Mouse (Mus musculus) heart, embryonic 13.5 days (tissue): ENCODE measurements around the gene Tfap4. TPM values are rescaled to one million over a fixed set of nuclear protein-coding genes. Genes with fewer than 3 reads are reported as not detected.
A peak's percentile ranks its signal among the peaks of the same experiment; 100 is the strongest.

Experiments
- ATAC-seq: fragments of 200-750 bp; cut with Nextera tagmentation; 2 replicates; pipeline ENCODE4 v1.8.0; 2017; ENCODE audit warnings: moderate TSS enrichment; ENCODE audit not compliant: insufficient number of reproducible peaks, low FRiP score, low TSS enrichment; ENCODE audit errors: extremely low read depth
- H3K27ac ChIP-seq: fragments of 300-500 bp; sonication (generic); replicated peaks from 2 replicates; pipeline ENCODE4 v1.5.1; 2015; ENCODE audit warnings: moderate library complexity, mild to moderate bottlenecking, inconsistent platforms
- H3K27me3 ChIP-seq: fragments of 300-500 bp; sonication (generic); replicated peaks from 2 replicates; pipeline ENCODE4 v1.6.1; 2015; ENCODE audit warnings: mild to moderate bottlenecking, inconsistent platforms
- H3K36me3 ChIP-seq: fragments of 300-500 bp; sonication (generic); 2 replicates; pipeline ENCODE4 v1.6.1; 2015; ENCODE audit warnings: mild to moderate bottlenecking, inconsistent platforms
- H3K4me1 ChIP-seq: fragments of 300-500 bp; sonication (generic); 2 replicates; pipeline ENCODE4 v1.6.1; 2015; ENCODE audit warnings: inconsistent platforms
- H3K4me2 ChIP-seq: fragments of 300-500 bp; sonication (generic); 2 replicates; pipeline ENCODE4 v1.6.1; 2015; ENCODE audit warnings: inconsistent platforms, mild to moderate bottlenecking, moderate library complexity
- H3K4me3 ChIP-seq: fragments of 300-500 bp; sonication (generic); 2 replicates; pipeline ENCODE4 v1.5.1; 2015; ENCODE audit warnings: moderate library complexity, mild to moderate bottlenecking, inconsistent platforms
- H3K9ac ChIP-seq: fragments of 300-500 bp; sonication (generic); 2 replicates; pipeline ENCODE4 v1.6.1; 2015; ENCODE audit warnings: inconsistent platforms, mild to moderate bottlenecking, moderate library complexity
- H3K9me3 ChIP-seq: fragments of 300-500 bp; sonication (generic); 2 replicates; pipeline ENCODE4 v1.6.1; 2016; ENCODE audit warnings: inconsistent platforms
- WGBS: fragments of 180-500 bp; shearing (Covaris S2); methylation state at CpG from one replicate; pipeline ENCODE4 v1.1.7; 2015; ENCODE audit warnings: mixed read lengths; 5-methylcytosine and 5-hydroxymethylcytosine counted together
- polyA plus RNA-seq: library from polyadenylated mRNA; unstranded; fragments of >200 nt; fragmentation: Nextera tagmentation; extraction: Ambion mirVana; gene quantifications from 2 replicates; pipeline ENCODE4 v1.2.1, GENCODE M21; 2015

The Tfap4 gene
- polyA plus RNA-seq, 1 experiment from 2014 or later = 7.7 TPM

DNA sequence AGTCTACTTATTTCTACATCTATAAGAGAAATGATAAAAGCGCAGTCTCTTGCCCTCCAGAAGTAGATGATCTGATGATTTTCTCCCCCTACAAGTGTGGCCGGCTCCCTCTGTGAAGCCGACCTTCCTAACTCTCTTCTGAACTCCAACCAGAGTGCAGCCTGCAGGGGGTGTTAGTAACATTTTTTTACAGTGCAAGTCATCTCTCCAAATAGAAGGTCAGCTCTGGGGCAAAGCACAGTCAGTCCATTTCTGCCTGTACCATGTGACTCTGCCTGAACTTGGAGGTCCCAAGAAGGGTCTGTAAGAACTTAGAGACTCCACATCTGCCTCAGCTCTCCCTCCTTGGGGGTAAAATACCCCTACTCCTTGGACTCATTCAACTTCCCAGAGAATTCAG, 45.3 kb downstream of the Tfap4 start:
- peaks cover 93% of the 10 kb centered on the region for H3K4me1 ChIP-seq
- H3K9me3 ChIP-seq = no peaks in the 10 kb centered on the region
- peak overlapping the region; percentile 60 for H3K9ac ChIP-seq
- WGBS = 49% methylated on average over 3 of the region's 3 CpGs
- H3K27me3 ChIP-seq = no peaks in the 10 kb centered on the region
- no peak overlapping the region for H3K4me3 ChIP-seq
- H3K4me2 ChIP-seq = peak overlapping the region; percentile 52
- peak overlapping the region; percentile 97 for H3K27ac ChIP-seq
- peaks cover 15% of the 10 kb centered on the region; the same call in 1 of the 2 replicates for H3K36me3 ChIP-seq
- ATAC-seq = peak; percentile 26; the same call in 1 of the 2 replicates

DNA sequence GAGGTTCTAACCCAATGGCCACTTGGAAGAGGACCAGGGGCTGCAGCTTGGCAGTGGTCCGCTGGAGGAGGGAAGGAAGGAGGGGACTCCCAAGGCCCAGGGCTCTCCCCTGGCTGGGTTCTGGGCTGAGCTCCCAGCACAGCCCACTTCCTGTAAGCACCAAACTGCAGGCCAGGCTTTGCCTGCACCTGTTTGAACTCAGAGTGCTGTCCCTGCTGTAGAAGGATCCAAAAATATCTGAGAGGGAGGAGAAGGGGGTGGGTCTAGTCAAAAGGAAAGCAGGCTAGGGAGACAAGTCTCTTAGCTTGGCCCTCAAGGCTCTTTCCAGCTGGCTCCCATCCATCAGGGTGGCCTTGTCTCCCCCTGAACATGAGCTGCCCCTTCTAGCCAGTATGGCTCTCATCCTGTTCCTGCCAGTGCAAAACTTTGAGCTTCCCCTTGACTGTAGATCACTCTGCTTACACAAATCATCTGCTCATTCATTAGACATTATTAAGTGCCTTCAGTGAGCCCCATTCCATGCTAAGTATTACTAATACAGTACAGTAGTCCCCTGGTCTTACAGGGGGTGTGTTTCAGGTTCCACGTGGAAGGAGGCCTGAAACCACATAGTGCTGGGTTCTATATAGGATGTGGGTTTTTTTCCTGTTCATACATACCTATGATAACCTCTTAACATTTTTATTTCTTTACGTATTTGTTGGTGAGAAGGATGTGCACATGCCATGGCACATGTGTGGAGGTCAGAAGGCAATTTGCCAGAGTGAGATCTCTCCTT, 46.8 kb downstream of the Tfap4 start:
- peak overlapping the region; percentile 16; the same call in 1 of the 2 replicates for H3K4me2 ChIP-seq
- no peaks in the 10 kb centered on the region for H3K9me3 ChIP-seq
- ATAC-seq = peak; percentile 33
- peak overlapping the region; percentile 97 for H3K27ac ChIP-seq
- no peak overlapping the region for H3K4me3 ChIP-seq
- H3K27me3 ChIP-seq = no peaks in the 10 kb centered on the region
- 54% methylated on average over 3 of the region's 3 CpGs for WGBS
- peaks cover 92% of the 10 kb centered on the region for H3K4me1 ChIP-seq
- peak overlapping the region; percentile 60 for H3K9ac ChIP-seq
- peaks cover 17% of the 10 kb centered on the region; the same call in 1 of the 2 replicates for H3K36me3 ChIP-seq

DNA sequence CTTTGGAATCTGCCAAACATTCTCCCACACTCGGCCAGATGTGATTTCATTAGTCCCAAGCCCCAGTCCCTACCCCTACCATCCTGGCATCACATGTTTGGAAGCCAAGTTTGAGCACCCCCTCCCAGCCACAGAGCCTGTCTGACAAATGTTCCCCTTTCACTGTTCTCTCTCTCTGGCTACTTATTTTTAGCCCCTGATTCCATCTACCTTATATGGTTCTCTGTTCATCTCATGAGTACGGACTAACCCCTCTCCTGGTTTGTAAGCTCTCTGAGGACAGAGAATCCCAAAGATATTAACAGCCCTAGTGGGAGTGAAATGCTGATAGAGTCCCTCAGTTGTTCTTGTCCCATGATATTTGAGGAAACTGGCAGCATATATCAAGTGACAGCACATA, 48.3 kb downstream of the Tfap4 start:
- Histone ChIP-seq H3K27ac (peak overlapping the region; percentile 97), H3K4me3 (no peak overlapping the region), H3K4me1 (peaks cover 91% of the 10 kb centered on the region), H3K4me2 (no peak overlapping the region), H3K36me3 (peaks cover 22% of the 10 kb centered on the region; the same call in 1 of the 2 replicates), H3K9me3 (no peaks in the 10 kb centered on the region), H3K9ac (no peak overlapping the region), H3K27me3 (no peaks in the 10 kb centered on the region)
- peak; percentile 46; the same call in 1 of the 2 replicates for ATAC-seq
- WGBS = 34% methylated on average over 2 of the region's 2 CpGs

DNA sequence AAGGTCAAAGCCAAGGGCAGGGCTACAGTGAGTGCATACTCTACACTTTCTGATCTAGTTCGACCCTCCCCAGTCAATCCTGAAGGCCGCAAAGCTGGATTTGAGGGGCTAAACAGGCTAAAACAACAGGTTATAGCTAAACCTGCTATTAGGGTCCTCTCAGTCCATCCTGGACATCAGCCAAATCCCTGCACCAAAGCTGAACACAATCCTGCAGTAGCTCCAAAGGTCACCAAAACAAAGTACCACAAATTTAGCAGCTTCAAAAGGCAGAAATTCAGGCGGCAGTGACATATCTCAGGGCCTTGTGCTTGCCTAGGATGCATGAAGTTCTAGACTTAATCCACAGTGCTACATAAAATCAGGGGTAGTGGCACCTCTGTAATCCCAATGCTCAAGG, 53.5 kb downstream of the Tfap4 start:
- 65% methylated on average over 3 of the region's 3 CpGs for WGBS
- Histone ChIP-seq H3K27me3 (no peaks in the 10 kb centered on the region), H3K9ac (peak overlapping the region; percentile 37), H3K4me1 (peaks cover 69% of the 10 kb centered on the region), H3K9me3 (no peaks in the 10 kb centered on the region), H3K4me3 (no peak overlapping the region), H3K27ac (peak overlapping the region; percentile 73), H3K36me3 (peaks cover 35% of the 10 kb centered on the region), H3K4me2 (no peak overlapping the region)
- no peak for ATAC-seq

DNA sequence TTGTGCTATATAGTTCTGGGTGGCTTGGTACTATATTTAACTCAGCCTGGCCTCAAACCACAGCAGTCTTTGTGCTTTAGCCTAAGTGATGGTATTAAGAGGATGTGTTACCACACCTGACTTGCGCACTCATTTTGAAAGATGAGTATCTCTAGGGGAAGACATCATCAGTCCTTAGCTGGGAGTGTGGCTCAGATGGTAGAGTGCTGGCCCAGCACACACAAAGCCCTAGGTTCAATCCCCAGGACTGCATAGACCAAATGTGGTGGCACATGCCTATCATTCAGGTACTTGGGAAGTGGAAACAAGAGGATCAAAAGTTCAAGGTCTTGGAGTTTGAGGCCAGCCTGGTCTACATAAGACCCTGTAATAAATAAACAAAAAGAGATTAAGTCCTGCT, 56.2 kb downstream of the Tfap4 start:
- Histone ChIP-seq H3K27ac (no peak overlapping the region), H3K9ac (no peak overlapping the region), H3K4me1 (peaks cover 72% of the 10 kb centered on the region), H3K9me3 (no peaks in the 10 kb centered on the region), H3K4me3 (no peak overlapping the region), H3K36me3 (peaks cover 34% of the 10 kb centered on the region), H3K27me3 (no peaks in the 10 kb centered on the region), H3K4me2 (no peak overlapping the region)
- 84% methylated on average over 1 of the region's 1 CpGs for WGBS
- no peak for ATAC-seq

DNA sequence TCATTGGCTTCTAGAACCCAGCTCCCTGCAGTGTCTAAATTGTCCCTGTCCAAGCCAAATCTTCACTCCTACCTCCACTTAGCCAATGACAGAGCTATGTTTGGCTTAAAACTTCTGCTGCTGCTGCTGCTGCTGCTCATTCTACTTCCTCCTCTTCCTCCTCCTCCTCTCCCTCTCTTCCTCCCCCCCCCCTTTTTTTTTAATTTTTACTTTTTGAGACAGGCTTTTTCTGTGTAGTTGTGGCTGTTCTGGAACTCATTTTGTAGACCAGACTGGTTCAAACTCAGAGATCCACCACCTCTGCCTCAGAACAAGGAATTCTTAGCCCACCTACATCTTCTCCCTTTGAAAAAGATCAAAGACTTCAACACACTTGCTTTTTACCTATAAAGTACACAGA, 57.1 kb downstream of the Tfap4 start:
- no peak for ATAC-seq
- Histone ChIP-seq H3K36me3 (peaks cover 28% of the 10 kb centered on the region), H3K27ac (no peak overlapping the region), H3K4me1 (peaks cover 75% of the 10 kb centered on the region), H3K4me2 (no peak overlapping the region), H3K4me3 (no peak overlapping the region), H3K9me3 (no peaks in the 10 kb centered on the region), H3K27me3 (no peaks in the 10 kb centered on the region), H3K9ac (no peak overlapping the region)

DNA sequence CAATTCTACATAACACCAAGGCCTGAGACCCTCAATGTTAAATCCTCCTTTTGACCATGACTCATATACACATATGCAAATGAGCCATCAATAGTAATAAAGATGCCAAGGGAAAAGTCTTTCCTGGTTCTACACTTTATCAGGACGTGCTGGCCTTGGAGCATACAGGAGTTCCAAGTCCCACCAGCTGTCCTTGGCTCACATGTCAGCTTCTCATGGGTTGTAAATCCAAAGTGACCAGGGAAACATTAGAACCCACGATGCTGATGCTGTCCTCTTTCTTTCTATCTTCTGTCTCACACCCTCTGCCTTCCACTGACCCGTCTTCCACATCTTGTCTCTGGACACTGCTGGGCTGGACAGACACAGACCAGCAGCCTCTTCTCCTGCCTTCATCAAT, 58.0 kb downstream of the Tfap4 start:
- Histone ChIP-seq H3K4me1 (peaks cover 75% of the 10 kb centered on the region), H3K9ac (peak overlapping the region; percentile 54; the same call in 1 of the 2 replicates), H3K27ac (peak overlapping the region; percentile 82), H3K9me3 (no peaks in the 10 kb centered on the region), H3K36me3 (peaks cover 35% of the 10 kb centered on the region), H3K4me3 (no peak overlapping the region), H3K27me3 (no peaks in the 10 kb centered on the region), H3K4me2 (no peak overlapping the region)
- ATAC-seq = no peak
- WGBS = 80% methylated on average over 3 of the region's 3 CpGs

DNA sequence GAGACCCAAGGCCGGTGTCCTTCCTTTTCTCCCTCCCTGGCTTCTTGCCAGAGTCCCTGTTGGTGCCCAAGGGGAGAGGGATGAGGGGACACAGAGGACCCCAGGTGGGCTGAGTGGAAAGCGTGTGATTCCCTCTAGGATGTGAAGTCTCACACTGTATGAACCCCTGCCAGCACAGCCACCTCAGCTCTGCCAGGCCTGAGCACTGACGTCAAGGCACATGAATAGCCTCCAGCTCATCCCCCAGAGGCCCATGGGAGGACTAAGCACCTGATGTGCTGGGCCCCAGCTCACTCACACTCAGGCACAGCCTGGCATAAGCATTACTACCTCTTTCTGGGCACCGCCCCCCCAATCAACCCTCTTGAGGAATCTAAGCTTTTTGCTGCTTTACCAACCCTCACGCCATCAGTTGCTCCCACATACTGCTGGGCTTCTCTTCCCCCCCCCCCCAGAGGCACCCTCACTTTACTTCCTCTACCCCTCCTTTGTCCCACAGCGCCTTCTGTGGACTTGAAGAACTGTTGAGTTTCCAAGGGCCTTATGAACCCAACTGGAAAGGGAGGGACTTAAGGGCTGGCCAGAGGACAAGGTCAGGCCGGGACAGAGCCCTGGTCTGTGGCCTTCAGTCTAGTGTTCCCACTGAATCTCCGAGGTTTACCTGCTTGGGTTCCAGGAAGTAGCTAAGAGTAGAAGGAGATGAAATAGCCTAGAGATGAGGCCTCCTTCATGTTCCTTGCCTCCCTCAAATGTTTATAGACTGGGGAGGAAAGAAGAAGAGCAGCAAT, 58.9 kb downstream of the Tfap4 start:
- H3K9ac ChIP-seq = peak overlapping the region; percentile 65
- H3K4me3 ChIP-seq = no peak overlapping the region
- H3K27ac ChIP-seq = peak overlapping the region; percentile 82
- peaks cover 70% of the 10 kb centered on the region for H3K4me1 ChIP-seq
- no peak overlapping the region for H3K4me2 ChIP-seq
- 72% methylated on average over 8 of the region's 8 CpGs for WGBS
- ATAC-seq = peak; percentile 39; the same call in 1 of the 2 replicates
- H3K36me3 ChIP-seq = peaks cover 43% of the 10 kb centered on the region
- H3K9me3 ChIP-seq = no peaks in the 10 kb centered on the region
- no peaks in the 10 kb centered on the region for H3K27me3 ChIP-seq

DNA sequence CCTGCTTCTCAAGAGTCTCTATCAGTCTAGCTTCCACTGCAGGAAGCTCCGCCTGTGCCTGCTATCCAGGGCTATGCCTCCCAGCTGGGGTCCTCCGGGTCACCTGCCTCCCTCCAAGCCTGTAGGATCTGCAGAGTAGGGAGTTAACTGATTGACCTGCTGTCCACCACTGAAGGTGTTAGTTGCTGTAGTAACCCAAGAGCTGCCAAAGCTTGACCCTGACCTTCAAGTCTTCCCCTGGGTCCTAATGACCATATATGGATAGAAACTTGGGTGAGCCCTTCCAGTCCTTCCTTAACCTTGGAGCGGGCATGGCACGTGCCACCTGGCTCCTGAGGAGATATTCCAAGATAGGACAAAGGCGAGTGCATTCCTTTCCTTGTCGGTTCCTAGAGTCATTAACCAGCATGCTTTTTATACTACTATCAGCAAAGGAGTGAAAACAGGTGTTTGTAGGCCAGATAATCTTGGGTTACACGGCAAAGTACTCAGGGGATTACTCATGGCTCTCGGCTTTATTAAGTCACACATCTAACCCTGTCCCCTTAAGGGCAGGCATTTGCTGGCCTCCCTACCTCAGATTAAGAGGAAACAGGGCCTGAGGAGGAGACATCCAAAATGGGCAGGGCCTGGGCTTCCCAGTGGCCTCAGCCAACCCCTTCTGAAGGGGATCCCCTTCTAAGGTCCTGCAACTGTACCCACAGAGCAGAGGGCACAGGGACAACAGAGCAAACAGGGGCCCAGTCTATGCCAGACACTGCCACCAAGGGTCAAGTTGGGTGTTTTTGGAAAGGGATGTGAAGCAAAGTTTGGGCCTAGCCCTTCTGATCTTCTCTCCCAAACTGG, 61.7 kb downstream of the Tfap4 start:
- H3K27ac ChIP-seq = peak overlapping the region; percentile 82
- H3K4me3 ChIP-seq = no peak overlapping the region

DNA sequence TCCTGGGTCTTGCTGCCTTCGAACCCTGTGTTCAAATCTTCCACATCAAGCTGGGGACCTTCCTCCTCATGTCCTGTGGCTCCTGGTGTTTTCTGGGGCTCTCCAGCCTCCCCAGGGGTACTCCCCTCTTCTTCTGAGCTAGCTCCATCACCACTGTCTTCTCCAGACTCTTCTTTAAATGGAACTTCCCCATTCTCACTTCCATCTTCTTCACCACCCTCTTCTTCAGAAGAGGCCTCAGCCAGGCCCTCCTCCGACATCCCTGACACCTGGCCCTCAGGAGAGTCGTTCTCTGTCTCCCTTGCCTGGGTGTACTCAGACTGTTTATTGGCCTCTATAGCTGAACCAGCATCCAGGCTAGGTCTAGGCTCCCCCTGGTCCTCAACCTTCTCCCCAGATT, 63.2 kb downstream of the Tfap4 start:
- WGBS = 78% methylated on average over 3 of the region's 3 CpGs
- no peak for ATAC-seq
- H3K9me3 ChIP-seq = no peaks in the 10 kb centered on the region
- peaks cover 68% of the 10 kb centered on the region for H3K4me1 ChIP-seq
- peaks cover 60% of the 10 kb centered on the region for H3K36me3 ChIP-seq
- no peak overlapping the region for H3K4me2 ChIP-seq
- peak overlapping the region; percentile 82; the same call in 1 of the 2 replicates for H3K27ac ChIP-seq
- H3K4me3 ChIP-seq = no peak overlapping the region
- no peaks in the 10 kb centered on the region for H3K27me3 ChIP-seq
- 0 out of 2 replicates have a peak overlapping the region, but pooled peaks have one; percentile 66 for H3K9ac ChIP-seq

More for the DNA sequence above, 61.7 kb downstream of the Tfap4 start:
- H3K4me2 ChIP-seq = peak overlapping the region; percentile 12; the same call in 1 of the 2 replicates
- H3K36me3 ChIP-seq = peaks cover 44% of the 10 kb centered on the region
- no peaks in the 10 kb centered on the region for H3K9me3 ChIP-seq
- ATAC-seq = peak; percentile 32; the same call in 1 of the 2 replicates
- H3K4me1 ChIP-seq = peaks cover 76% of the 10 kb centered on the region
- no peaks in the 10 kb centered on the region for H3K27me3 ChIP-seq
- peak overlapping the region; percentile 66 for H3K9ac ChIP-seq
- 25% methylated on average over 8 of the region's 8 CpGs for WGBS

DNA sequence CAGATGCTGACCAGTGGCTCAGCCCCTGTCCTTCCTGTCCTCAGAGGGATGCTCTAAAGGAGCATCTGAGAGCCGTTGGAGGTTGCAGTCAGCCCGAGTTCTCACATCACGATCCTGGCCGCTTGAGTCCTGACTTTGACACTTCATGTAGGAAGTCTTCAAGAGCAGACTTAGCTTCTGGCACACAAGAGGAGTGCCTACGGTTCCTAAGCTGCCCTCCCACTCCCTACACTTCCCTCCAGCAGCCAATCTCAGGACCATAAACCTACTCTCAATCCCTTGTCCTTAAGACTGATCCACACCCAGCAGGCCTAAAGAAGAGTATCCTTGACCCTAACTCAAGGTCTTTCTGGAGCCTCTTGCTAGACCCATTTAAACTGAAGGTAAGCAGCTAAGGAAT, 63.8 kb downstream of the Tfap4 start:
- Histone ChIP-seq H3K27ac (no peak overlapping the region), H3K9me3 (no peaks in the 10 kb centered on the region), H3K36me3 (peaks cover 65% of the 10 kb centered on the region), H3K27me3 (no peaks in the 10 kb centered on the region), H3K4me3 (no peak overlapping the region), H3K9ac (no peak overlapping the region), H3K4me1 (peaks cover 62% of the 10 kb centered on the region), H3K4me2 (no peak overlapping the region)
- WGBS = 76% methylated on average over 5 of the region's 5 CpGs
- no peak for ATAC-seq
